Mouse (Mus musculus) myocyte (in vitro differentiated cells): Measurements from ENCODE around the gene Tmem256.

Source experiments
- CEBPB ChIP-seq: IDR thresholded peaks from 2 replicates; pipeline ENCODE4 v1.6.1; 2011; ENCODE audit warnings: mild to moderate bottlenecking, moderate library complexity; ENCODE audit not compliant: poor library complexity, insufficient read depth, severe bottlenecking
- MAX ChIP-seq: IDR thresholded peaks from one replicate; pipeline ENCODE4 v1.6.1; 2011; ENCODE audit warnings: low read depth, mild to moderate bottlenecking, control low read depth
- MYOD1 ChIP-seq, 3 experiments: IDR thresholded peaks; one replicate each; pipeline ENCODE4 v1.6.1; 2011; ENCODE audit warnings: control low read depth in 2 of 3, low read depth in 2 of 3, mild to moderate bottlenecking in 2 of 3, moderate library complexity in 1 of 3; ENCODE audit not compliant: insufficient read length in 2 of 3, control insufficient read depth in 1 of 3
- POLR2A ChIP-seq: IDR thresholded peaks from one replicate; pipeline ENCODE4 v1.6.1; 2011; ENCODE audit warnings: low read depth, mild to moderate bottlenecking, control low read depth, moderate library complexity; ENCODE audit not compliant: insufficient read length
- POLR2AphosphoS2 ChIP-seq: IDR thresholded peaks from one replicate; pipeline ENCODE4 v1.6.1; 2011; ENCODE audit warnings: low read depth, control low read depth; ENCODE audit not compliant: insufficient read length
- SRF ChIP-seq: IDR thresholded peaks from one replicate; pipeline ENCODE4 v1.6.1; 2011; ENCODE audit warnings: low read depth; ENCODE audit not compliant: control insufficient read depth, insufficient read length
- TCF3 ChIP-seq: IDR thresholded peaks from one replicate; pipeline ENCODE4 v1.6.1; 2011; ENCODE audit warnings: low read depth, control low read depth; ENCODE audit not compliant: insufficient read length
- USF1 ChIP-seq: IDR thresholded peaks from one replicate; pipeline ENCODE4 v1.6.1; 2011; ENCODE audit warnings: low read depth, mild to moderate bottlenecking, control low read depth, moderate library complexity

- TF ChIP-seq POLR2A (no peak), TCF3 (no peak), CEBPB (no peak), SRF (no peak), MYOD1 (IDR thresholded peaks at IDR 0.05; ENCODE audit: control insufficient read depth in 1 of 3, insufficient read length in 2 of 3, low read depth in 2 of 3) (peak in 1 of 3 experiments; percentile 61), MAX (no peak), POLR2AphosphoS2 (no peak), USF1 (no peak)
Observed at GRCm38 (mm10) chr11:69799394-69800137, 38.7 kb upstream of the Tmem256 start.
